ENCODE assay signal across 17 mouse cellular contexts in the genomic region with DNA sequence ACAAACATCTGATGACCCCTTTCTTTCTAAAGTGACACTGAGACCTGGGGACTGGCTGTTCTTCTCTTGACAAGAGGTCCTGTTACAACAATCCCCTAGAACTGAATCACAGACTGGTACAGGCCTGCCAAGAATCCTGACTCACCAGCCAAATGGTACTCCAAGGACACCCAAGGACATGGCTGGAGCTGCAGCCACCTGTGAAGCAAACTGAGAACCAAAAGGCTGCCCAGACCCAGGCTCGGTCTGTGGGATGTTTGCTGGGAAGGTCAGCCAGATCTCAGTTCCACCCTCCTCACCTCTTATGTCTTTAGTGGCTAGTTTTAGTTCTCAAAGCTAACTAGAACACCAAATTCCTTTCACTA.
DNase-seq lines count a peak whose midpoint lies in the region; ATAC-seq and TF ChIP-seq lines count a peak whose summit lies in the region.
"Had no signal": no experiment of that assay in that cellular context is flagged by ENCODE, and none has a peak within 500 bp of the region (broad histone marks: within the 10 kb centered on the region; RNA-seq: fewer than 3 reads in every experiment).

No protein-coding gene starts in this region.

- no peaks in the 10 kb centered on the region for H3K36me3 ChIP-seq in midbrain, postnatal 0 days (ENCODE audit: insufficient read depth, low read length)
- H3K36me3 ChIP-seq: embryonic facial prominence, embryonic 15.5 days; forebrain, embryonic 10.5 days; hindbrain, embryonic 12.5 days; limb, embryonic 10.5 days; midbrain, embryonic 13.5 days had no signal

- no peak for ATAC-seq in midbrain, postnatal 0 days (ENCODE audit: low FRiP score)
- ATAC-seq: midbrain, embryonic 13.5 days had no signal

- intact Hi-C loops in gastrocnemius, postnatal 36 days (cut with DNase I): no loop called here

- WGBS in midbrain, postnatal 0 days: 86% methylated on average over 1 of the region's 1 CpGs

- no peaks in the 10 kb centered on the region for H3K27me3 ChIP-seq in midbrain, postnatal 0 days (ENCODE audit: insufficient read depth, low read length)
- H3K27me3 ChIP-seq: embryonic facial prominence, embryonic 15.5 days; hindbrain, embryonic 12.5 days; midbrain, embryonic 13.5 days had no signal

- no peaks in the 10 kb centered on the region for H3K4me1 ChIP-seq in midbrain, postnatal 0 days (ENCODE audit: insufficient read depth, low read length)
- H3K4me1 ChIP-seq: embryonic facial prominence, embryonic 15.5 days; limb, embryonic 10.5 days had no signal

- no peak for TF ChIP-seq CTCF in midbrain, postnatal 0 days (IDR thresholded peaks at IDR 0.05)

- H3K4me2 ChIP-seq in midbrain, postnatal 0 days (ENCODE audit: low read depth, low read length, poor library complexity, severe bottlenecking): no peak overlapping the region
- H3K4me2 ChIP-seq: embryonic facial prominence, embryonic 15.5 days; hindbrain, embryonic 12.5 days; liver, embryonic 11.5 days; lung, embryonic 14.5 days; midbrain, embryonic 13.5 days had no signal

- no peaks in the 10 kb centered on the region for H3K9me3 ChIP-seq in midbrain, postnatal 0 days (ENCODE audit: low read length)
- H3K9me3 ChIP-seq: embryonic facial prominence, embryonic 15.5 days; forebrain, embryonic 10.5 days; hindbrain, embryonic 12.5 days; limb, embryonic 10.5 days; midbrain, embryonic 13.5 days had no signal

- H3K4me3 ChIP-seq in midbrain, postnatal 0 days (ENCODE audit: low read depth, low read length): no peak overlapping the region
- H3K4me3 ChIP-seq: embryonic facial prominence, embryonic 15.5 days; forebrain, embryonic 10.5 days; heart, adult 2 months; hindbrain, embryonic 12.5 days; limb, embryonic 10.5 days; midbrain, embryonic 13.5 days had no signal

- H3K27ac ChIP-seq in midbrain, postnatal 0 days (ENCODE audit: low read depth, low read length): no peak overlapping the region
- H3K27ac ChIP-seq: embryonic facial prominence, embryonic 15.5 days; forebrain, embryonic 10.5 days; heart, adult 2 months; hindbrain, embryonic 12.5 days; limb, embryonic 10.5 days; midbrain, embryonic 13.5 days; stomach, postnatal 0 days had no signal

- no peak overlapping the region for H3K9ac ChIP-seq in midbrain, postnatal 0 days (replicated peaks; ENCODE audit: low read length, poor library complexity, severe bottlenecking)
- H3K9ac ChIP-seq: embryonic facial prominence, embryonic 15.5 days; hindbrain, embryonic 12.5 days; lung, embryonic 14.5 days; midbrain, embryonic 13.5 days had no signal

- peak; percentile 20 for DNase-seq in gastrocnemius, postnatal 25 days
- no peak for DNase-seq in gastrocnemius, postnatal 36 days
- peak; percentile 50 for DNase-seq in 416B (ENCODE audit: low read depth)
- peak; percentile 60 for DNase-seq in NIH3T3 (ENCODE audit: low read depth)
- DNase-seq in brain, adult 2 months (ENCODE audit: low read depth, low spot score): peak; percentile 76
- no peak for DNase-seq in midbrain, postnatal 0 days (ENCODE audit: low spot score)
- DNase-seq in spleen, postnatal 36 days (ENCODE audit: low spot score in 2 of 2): no peak
- DNase-seq: embryo, embryonic 11 days; lung, embryonic 14.5 days had no signal

Comparison
In these comparisons a context has a peak if more than half of its experiments do, and no peak if none do; other contexts are left out.
1. DNase-seq: peak in gastrocnemius, postnatal 25 days (single experiment), 416B (single experiment), NIH3T3 (single experiment) and brain, adult 2 months (single experiment); none in gastrocnemius, postnatal 36 days (0 of 2), midbrain, postnatal 0 days (single experiment) and spleen, postnatal 36 days (0 of 2).